Mouse (Mus musculus) testis, postnatal 10 days (tissue): ENCODE measurements around the gene Mcat.

Experiments
- DNase-seq: peaks from one replicate; pipeline ENCODE4 v3.0.0; 2021; ENCODE audit warnings: low spot score

Gene Mcat

DNA sequence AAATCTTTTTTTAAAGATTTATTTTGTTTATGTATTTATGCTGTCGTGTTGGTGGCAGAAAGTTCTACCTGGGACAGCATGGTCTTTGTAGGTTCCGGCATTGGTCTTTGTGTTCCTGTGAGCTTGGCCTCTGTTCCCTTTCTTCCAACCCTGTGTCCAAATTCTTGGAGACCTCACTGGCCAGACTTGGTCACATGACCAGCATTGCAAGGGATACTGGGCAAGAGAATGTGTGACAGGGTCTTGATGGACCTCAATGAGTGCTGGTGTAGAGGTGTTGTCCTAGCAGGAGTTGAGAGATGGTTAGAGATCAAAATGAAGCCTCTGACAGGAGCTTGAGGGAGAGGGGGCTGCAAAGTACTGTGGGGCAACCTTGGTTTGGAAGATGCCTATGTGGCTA lies 24.7 kb downstream of the Mcat start:
- DNase-seq: no peak

DNA sequence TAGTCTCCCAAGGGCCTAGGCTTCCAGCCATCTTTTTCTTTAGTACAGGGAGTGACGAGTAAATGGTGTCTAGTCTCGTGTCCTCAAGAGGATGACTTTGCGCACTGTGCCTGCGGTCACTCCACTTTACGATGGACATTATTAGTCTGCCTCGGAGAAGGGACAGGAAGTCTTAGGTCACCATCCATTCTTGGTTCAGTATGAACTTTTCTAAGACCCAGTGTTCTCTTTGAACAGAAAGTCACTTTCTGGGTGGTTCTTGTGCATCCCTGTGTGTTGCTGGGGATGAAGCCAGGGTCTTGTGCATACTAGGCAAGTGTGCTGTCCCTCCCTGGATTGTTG lies 27.7 kb downstream of the Mcat start:
- DNase-seq: no peak

DNA sequence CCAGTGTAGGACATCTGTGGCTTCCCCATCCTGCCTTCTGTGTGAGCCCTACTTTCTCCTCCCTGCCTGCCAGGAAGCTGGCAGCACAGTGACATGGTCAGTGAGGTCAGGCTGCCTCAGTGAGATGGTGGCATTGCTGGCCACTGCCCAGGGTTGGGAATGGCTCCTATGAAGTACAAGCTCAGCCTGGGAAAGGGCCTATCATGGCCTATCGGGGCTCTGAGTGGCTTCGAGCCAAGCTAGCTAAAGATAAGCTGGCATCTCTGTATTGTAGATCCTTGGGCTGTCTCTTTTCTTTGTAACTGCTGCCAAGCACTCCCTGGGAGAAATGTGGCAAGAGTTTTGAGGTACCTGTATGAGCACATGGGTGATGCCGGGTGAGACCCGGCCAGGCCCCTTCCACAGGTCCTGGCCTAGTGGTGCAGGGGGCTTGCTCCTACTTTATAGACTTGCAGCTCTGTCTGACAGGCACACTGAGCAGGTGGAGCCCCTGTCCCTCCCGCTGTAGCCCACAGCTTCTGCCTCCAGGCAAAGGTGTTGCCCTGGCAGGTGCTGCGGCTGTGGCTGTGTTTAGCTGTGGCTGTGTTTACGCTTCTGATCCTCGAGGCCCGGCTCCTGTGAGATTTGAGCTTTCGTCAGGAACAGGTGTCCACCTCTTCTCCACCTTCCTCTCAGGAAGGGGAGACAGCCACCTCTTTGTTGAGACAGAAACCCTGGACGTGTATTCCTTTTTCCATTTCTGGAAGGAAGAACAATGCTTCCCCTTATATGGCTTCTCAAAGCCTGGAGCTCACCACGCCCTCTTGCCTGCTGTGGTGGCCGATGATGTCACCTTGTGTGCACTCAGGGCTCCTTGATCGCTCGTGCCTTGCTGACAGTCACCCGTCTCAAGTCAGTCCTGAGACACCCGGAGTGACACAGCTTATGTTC lies 28.4 kb downstream of the Mcat start:
- DNase-seq: no peak

- no peak for DNase-seq
Observed at GRCm38 (mm10) chr15:83532606-83533005, 31.0 kb downstream of the Mcat start.

DNA sequence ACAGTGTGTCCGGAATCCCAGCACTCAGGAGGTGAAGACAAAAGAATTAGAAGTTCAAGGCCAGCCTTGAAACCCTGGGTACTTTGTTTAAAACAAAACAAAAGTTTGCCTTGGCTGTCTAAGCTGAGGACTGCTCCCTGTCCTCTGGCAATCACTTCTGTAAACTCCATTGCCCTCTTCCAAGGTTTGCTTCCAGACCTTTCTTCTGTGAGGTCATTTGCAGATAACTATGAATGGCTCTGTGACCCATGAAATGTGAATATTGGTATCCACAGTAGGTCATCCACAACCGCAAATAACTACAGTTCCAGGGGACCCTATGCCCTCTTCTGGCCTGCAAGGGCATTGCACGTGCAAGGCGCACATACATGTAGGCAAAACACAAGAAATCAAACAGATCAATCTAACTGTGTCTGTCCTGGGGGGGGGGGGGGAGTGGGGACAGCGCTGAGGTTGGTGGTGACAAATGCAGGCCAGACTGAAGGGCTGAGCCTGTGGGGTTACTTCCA lies 31.6 kb downstream of the Mcat start:
- DNase-seq: no peak

DNA sequence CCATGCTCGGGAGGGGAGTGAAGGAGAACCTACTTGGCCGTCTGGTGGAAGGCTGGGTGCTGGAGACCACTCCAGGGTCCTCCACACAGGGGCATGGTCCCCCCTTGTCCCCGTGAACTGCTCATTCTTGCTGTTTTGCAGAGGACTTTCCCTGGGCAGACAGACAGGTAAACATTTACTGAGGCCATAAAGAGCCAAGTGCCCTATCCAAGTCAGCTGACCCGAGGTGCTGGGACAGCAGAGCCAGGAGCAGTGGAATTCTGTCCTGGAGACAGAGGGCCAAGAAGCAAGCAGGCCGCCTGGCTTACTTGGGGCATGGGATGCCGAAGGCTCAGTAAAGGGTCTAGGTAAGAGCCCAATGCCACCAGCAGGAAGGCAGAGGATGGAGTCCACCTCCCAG lies 32.9 kb downstream of the Mcat start:
- DNase-seq: no peak

DNA sequence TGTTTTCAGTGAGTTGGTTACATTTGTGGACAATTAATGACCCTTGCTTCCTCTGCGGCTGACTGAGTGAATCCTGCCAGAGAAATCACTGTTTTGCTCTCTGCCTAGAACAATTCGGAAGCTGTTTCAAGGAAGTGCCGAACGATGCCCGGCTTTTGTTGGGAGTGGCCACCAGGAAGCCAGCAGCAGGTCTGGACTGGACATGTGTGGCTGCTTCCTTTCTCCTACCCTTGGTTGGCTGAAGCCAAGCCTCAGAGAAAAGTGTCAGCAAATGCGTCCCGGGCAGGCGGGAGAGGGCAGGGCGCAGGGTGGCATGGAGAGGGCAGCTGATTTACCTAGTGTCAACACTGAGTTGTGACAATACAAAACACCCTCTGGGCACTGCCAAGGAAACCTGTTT lies 33.4 kb downstream of the Mcat start:
- DNase-seq: no peak

DNA sequence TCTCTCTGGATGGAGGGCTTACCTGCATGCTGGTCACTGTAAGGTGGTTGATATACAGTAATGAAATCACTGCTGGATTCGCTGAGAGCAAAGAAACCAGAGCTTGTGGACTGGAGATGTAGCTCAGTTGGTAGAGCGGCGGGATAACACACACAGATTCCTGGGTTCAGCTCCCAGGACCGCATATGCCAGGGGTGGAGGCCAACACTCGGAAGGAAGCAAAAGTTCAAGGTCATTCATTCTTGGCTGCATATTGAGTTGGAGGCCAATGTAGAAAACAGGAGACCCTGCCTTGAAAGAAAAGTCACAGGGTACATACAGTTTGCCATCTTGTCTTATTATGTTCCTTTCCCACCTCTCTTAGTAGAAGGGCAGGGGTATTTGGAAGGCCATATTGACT lies 33.8 kb downstream of the Mcat start:
- peak; percentile 60 for DNase-seq

DNA sequence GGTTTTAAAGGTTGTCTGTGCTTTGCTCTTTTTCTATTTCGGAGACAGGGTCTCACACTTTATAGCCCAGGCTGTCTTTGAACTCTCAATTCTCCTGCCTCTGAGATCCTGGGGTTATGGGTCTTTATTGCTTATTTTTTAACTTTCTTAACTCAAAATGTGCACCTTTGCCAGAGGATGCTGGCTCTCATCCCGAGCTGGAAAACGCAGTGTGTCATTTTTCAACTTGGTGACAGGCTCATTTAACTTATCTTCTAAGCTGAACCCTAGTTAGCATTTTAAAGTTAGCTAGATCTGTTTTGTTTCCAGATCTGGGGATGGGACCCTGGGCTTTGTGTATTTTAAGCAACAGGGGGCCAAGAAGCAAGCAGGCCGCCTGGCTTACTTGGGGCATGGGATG lies 34.7 kb downstream of the Mcat start:
- no peak for DNase-seq

DNA sequence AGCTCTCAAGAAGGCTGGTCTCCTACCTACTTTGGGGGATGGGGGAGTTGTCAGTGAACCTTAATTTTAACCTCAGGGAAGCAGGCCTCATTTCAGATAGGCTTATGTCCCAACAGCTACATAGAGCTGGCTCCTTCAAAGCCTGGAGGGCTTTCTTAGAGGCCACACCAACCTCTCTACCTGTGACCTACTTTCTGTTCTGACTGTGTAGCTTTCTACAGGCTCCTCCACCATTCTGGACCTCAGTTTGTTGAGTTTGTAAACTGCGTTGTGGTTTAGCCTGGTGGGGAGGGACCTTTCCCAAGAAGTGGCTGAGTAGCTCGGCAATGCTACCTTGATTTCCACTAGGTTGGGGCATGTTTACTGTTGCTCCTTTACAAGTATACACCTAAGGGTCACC lies 35.8 kb downstream of the Mcat start:
- no peak for DNase-seq

- DNase-seq: no peak
Observed at GRCm38 (mm10) chr15:83527092-83527437, 36.5 kb downstream of the Mcat start.

DNA sequence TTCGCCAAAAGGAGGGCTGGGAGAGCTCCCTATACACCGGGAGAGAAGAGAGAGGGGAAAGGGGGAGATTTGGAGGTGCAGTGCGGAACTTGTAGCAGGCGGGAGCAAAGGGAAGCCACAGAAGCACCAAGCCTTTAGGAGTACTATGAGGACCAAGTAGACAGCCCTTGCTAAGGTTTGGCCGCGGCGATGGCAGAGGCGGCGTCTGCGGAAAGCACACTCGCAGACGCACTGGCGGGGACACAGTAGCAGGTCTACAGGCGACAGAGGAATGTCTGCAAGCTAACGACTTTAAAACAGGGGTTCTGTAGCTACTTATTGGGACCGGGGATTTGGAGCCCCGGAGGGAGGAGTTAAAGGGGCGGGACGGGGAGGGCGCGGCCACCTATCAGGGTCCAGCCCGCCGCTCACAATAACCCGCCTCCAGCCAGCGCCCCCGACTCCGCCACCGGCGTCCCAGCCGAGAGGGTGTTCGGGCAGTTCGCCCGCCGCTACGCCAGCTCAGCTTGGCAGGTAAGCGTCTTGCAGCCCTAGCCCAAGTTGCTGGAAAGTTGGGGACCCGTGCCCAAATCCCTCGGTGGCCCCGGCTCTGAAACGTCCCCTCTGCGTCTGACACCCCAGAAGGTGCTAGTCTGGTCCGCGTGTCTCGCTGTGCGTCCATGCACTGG lies 37.0 kb downstream of the Mcat start, which contains the start of gene Bik:
Bik (plus strand) TSS at position 439 of the 668 bp plus-strand sequence.
- peak; percentile 70 for DNase-seq

GRCm38 (mm10) chr15:83524333-83524729 lies 39.3 kb downstream of the Mcat start:
- no peak for DNase-seq

- no peak for DNase-seq
Observed at GRCm38 (mm10) chr15:83523638-83524332, 39.8 kb downstream of the Mcat start.

DNA sequence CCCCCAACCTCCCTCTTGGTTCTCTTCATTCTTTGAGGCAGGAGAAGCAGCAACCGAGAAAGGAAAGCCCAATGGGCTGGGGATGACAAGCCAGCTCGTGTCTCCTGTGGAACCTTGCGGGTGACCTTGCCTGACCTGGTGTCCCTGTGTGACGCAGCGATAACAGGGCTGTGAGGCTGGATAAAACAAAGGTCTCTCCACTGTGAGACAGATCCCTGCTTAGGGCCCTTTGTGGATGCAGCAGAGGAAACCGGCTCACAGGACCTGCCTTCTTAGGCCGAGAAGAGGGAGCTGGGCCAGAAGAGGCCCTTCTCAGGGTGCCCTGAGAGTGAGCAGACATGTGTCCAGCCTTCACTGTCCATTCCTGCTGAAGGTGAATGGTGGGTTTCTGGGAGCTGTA lies 40.4 kb downstream of the Mcat start:
- DNase-seq: no peak

GRCm38 (mm10) chr15:83520861-83521382 lies 42.7 kb downstream of the Mcat start:
- DNase-seq: no peak

DNA sequence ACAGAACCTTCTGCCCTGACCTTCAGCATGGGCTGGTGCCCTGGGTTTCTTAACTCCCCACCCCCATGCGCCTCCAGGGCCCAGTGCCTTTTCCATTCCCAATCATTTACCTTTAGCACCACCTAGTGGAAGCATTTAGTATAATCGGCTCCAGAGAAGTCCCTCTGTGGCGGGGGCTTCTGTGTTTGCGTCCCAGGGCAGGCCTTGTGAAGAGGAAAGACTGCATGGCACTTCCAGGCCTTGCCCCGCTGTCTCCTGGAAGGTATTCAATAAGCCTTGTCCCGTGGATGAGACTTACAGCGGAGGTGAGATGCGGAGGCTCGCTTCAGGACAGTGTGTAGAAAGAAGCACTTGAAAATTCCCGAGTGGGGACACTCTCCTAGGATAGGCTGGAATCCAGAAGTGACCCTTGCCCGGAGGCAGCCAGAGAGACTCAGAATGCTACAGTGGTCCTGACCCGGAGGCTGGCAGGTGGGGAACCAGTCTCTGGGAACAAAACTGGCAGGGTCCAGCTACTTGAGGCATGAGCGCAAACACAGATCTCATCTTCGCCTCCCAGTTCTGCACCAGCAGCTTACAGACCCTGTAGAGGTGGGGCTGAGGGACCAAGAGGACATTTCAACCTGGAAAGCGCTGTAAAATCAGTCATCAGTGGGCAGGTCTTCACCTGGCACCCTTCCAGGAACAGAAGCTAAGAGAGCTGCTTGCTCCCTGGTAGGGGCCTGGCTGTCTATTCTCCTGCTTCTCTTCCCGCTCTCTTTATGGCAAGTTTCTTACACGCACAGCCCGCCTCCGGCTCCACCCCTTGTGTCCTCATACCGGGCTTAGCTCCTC lies 45.2 kb downstream of the Mcat start:
- DNase-seq: peak; percentile 73

- DNase-seq: no peak
Observed at GRCm38 (mm10) chr15:83515018-83515417, 48.6 kb downstream of the Mcat start.

GRCm38 (mm10) chr15:83512489-83513281 lies 50.9 kb downstream of the Mcat start:
- no peak for DNase-seq

- peak; percentile 97 for DNase-seq
Observed at GRCm38 (mm10) chr15:83510805-83511405, 52.7 kb downstream of the Mcat start, which contains the start of gene Ttll1. TSS of gene Ttll1 (minus strand) at chr15:83510893.
